Mouse (Mus musculus): ENCODE measurements around the gene Flt3l. TPM values are rescaled to one million over a fixed set of nuclear protein-coding genes. Genes with fewer than 3 reads are reported as not detected.
"Not testable (repeated sequence)": the region's sequence is repeated elsewhere in the genome, so short reads cannot be mapped to it uniquely, and the experiment has no call there.

Gene Flt3l
- polyA plus RNA-seq, 1 experiment from 2014 or later: 2.2 TPM

GRCm38 (mm10) chr7:45102940-45103585 is 33.2 kb downstream of the Flt3l start:
- ATAC-seq: no peak
- no peaks in the 10 kb centered on the region for H3K4me1 ChIP-seq (ENCODE audit: control insufficient read depth, insufficient read depth, low read length)
- 0 out of 2 replicates have a peak overlapping the region, but pooled peaks have one; percentile 7 for H3K4me2 ChIP-seq (ENCODE audit: low read length)
- H3K9me3 ChIP-seq (replicated peaks; ENCODE audit: control insufficient read depth, low read length, poor library complexity, severe bottlenecking): no peaks in the 10 kb centered on the region
- no peak overlapping the region for H3K9ac ChIP-seq (ENCODE audit: low read depth, low read length)
- H3K27me3 ChIP-seq (ENCODE audit: control insufficient read depth, insufficient read depth, low read depth, low read length): no peaks in the 10 kb centered on the region
- H3K27ac ChIP-seq (ENCODE audit: low read length): no peak overlapping the region
- H3K4me3 ChIP-seq (ENCODE audit: low read depth, low read length): no peak overlapping the region
- no peaks in the 10 kb centered on the region for H3K36me3 ChIP-seq (ENCODE audit: control insufficient read depth, insufficient read depth, low read length)
- WGBS: 84% methylated on average over 9 of the region's 9 CpGs

GRCm38 (mm10) chr7:45102441-45102840 is 33.8 kb downstream of the Flt3l start:
- 91% methylated on average over 11 of the region's 11 CpGs for WGBS
- no peaks in the 10 kb centered on the region for H3K27me3 ChIP-seq (ENCODE audit: control insufficient read depth, insufficient read depth, low read depth, low read length)
- ATAC-seq: no peak
- no peaks in the 10 kb centered on the region for H3K4me1 ChIP-seq (ENCODE audit: control insufficient read depth, insufficient read depth, low read length)
- H3K27ac ChIP-seq (ENCODE audit: low read length): no peak overlapping the region
- no peaks in the 10 kb centered on the region for H3K9me3 ChIP-seq (replicated peaks; ENCODE audit: control insufficient read depth, low read length, poor library complexity, severe bottlenecking)
- H3K4me3 ChIP-seq (ENCODE audit: low read depth, low read length): no peak overlapping the region
- no peak overlapping the region for H3K4me2 ChIP-seq (ENCODE audit: low read length)
- no peaks in the 10 kb centered on the region for H3K36me3 ChIP-seq (ENCODE audit: control insufficient read depth, insufficient read depth, low read length)
- H3K9ac ChIP-seq (ENCODE audit: low read depth, low read length): no peak overlapping the region

DNA sequence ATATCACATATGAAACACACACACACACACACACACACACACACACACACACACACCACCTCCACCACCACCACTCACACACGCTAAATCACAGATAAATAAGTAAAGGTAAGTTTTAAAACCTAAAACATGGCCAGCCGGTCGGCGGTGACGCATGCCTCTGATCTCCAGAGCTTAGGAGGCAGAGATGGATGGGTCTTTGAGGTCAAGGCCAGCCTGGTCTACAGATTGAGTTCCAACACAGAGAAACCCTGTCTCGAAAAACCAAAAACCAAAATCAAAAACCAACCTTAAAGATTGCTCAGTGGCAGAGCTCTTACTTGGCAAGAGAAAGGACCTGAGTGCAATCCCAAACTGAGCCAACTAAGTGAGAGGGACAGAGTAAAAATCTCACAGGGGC is 36.2 kb downstream of the Flt3l start:
- WGBS: 94% methylated on average over 6 of the region's 6 CpGs
- Histone ChIP-seq H3K27me3 (ENCODE audit: control insufficient read depth, insufficient read depth, low read depth, low read length) (no peaks in the 10 kb centered on the region), H3K4me2 (ENCODE audit: low read length) (no peak overlapping the region), H3K9me3 (replicated peaks; ENCODE audit: control insufficient read depth, low read length, poor library complexity, severe bottlenecking) (no peaks in the 10 kb centered on the region), H3K4me1 (ENCODE audit: control insufficient read depth, insufficient read depth, low read length) (no peaks in the 10 kb centered on the region), H3K27ac (ENCODE audit: low read length) (no peak overlapping the region), H3K4me3 (ENCODE audit: low read depth, low read length) (no peak overlapping the region), H3K36me3 (ENCODE audit: control insufficient read depth, insufficient read depth, low read length) (no peaks in the 10 kb centered on the region), H3K9ac (ENCODE audit: low read depth, low read length) (no peak overlapping the region)
- no peak for ATAC-seq

DNA sequence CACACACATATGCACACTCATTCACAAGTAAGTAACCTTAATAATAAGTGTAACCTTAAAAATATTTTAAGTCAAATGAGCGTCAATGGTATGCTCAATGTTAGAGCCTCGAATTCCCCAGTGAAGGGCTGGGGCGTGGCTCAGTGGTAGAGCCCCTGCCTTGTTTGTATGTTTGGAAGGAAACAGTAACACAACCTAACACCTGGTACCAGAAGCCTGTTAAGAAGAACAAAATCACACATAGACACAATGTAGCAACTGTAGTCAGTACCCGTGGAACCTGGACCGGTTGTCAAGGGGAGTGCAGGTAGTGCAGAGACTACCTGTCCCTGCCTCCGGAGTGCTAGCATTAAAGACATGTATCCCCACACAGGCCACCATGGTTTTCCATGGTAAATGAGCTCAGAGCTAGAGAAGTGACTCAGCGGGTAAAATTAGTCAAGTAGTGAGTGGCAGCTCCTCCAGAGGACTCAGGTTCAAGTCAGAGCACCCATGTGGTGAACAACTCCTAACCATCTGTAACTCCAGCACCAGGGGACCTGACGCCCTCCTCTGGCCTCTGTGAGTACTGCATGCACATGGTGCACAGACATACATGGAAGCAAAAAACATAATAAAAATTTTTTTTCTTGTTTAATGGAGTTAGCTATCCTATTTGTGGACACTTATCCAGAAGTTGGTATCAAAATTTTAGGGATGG is 37.5 kb downstream of the Flt3l start:
- Histone ChIP-seq H3K27me3 (ENCODE audit: control insufficient read depth, insufficient read depth, low read depth, low read length) (no peaks in the 10 kb centered on the region), H3K4me3 (ENCODE audit: low read depth, low read length) (no peak overlapping the region), H3K27ac (ENCODE audit: low read length) (no peak overlapping the region), H3K4me2 (ENCODE audit: low read length) (no peak overlapping the region), H3K36me3 (ENCODE audit: control insufficient read depth, insufficient read depth, low read length) (no peaks in the 10 kb centered on the region), H3K4me1 (ENCODE audit: control insufficient read depth, insufficient read depth, low read length) (no peaks in the 10 kb centered on the region), H3K9ac (ENCODE audit: low read depth, low read length) (no peak overlapping the region), H3K9me3 (replicated peaks; ENCODE audit: control insufficient read depth, low read length, poor library complexity, severe bottlenecking) (no peaks in the 10 kb centered on the region)
- 94% methylated on average over 8 of the region's 8 CpGs for WGBS
- ATAC-seq: no peak

GRCm38 (mm10) chr7:45097479-45097878 is 38.8 kb downstream of the Flt3l start:
- no peak for ATAC-seq
- H3K4me2 ChIP-seq (ENCODE audit: low read length): no peak overlapping the region
- no peaks in the 10 kb centered on the region for H3K36me3 ChIP-seq (ENCODE audit: control insufficient read depth, insufficient read depth, low read length)
- H3K27ac ChIP-seq (ENCODE audit: low read length): no peak overlapping the region
- H3K27me3 ChIP-seq (ENCODE audit: control insufficient read depth, insufficient read depth, low read depth, low read length): no peaks in the 10 kb centered on the region
- no peaks in the 10 kb centered on the region for H3K4me1 ChIP-seq (ENCODE audit: control insufficient read depth, insufficient read depth, low read length)
- H3K9ac ChIP-seq (ENCODE audit: low read depth, low read length): no peak overlapping the region
- 80% methylated on average over 6 of the region's 6 CpGs for WGBS
- no peak overlapping the region for H3K4me3 ChIP-seq (ENCODE audit: low read depth, low read length)
- H3K9me3 ChIP-seq (replicated peaks; ENCODE audit: control insufficient read depth, low read length, poor library complexity, severe bottlenecking): no peaks in the 10 kb centered on the region

- not testable (repeated sequence) for H3K27me3 ChIP-seq (ENCODE audit: control insufficient read depth, insufficient read depth, low read depth, low read length); H3K4me2 ChIP-seq (ENCODE audit: low read length); H3K36me3 ChIP-seq (ENCODE audit: control insufficient read depth, insufficient read depth, low read length); H3K4me3 ChIP-seq (ENCODE audit: low read depth, low read length); H3K27ac ChIP-seq (ENCODE audit: low read length); H3K9ac ChIP-seq (ENCODE audit: low read depth, low read length); H3K4me1 ChIP-seq (ENCODE audit: control insufficient read depth, insufficient read depth, low read length); ATAC-seq; H3K9me3 ChIP-seq (replicated peaks; ENCODE audit: control insufficient read depth, low read length, poor library complexity, severe bottlenecking)
- 92% methylated on average over 14 of the region's 14 CpGs for WGBS
These were observed 40.3 kb downstream of the Flt3l start for GRCm38 (mm10) chr7:45095965-45096364.

DNA sequence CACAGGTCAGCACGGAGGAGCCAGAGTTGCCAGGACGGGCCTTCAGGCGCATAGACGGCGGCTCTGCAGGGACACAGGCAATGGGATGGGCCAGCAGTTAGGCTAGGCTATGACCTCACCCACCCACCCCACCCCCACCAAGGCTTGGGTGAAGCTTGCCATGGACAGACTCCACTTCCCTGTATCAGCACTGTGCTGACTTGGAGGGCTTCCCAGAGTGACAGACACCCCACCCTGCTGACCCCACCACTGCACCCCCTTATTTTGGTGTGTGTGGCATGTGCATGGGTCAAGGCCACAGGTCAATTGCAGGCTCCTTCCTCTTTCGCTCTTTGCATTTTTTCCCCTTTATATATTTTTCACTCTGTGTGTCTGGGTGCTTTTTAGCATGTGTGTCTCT is 40.9 kb downstream of the Flt3l start:
- H3K9ac ChIP-seq (ENCODE audit: low read depth, low read length): no peak overlapping the region
- no peak for ATAC-seq
- H3K27ac ChIP-seq (ENCODE audit: low read length): no peak overlapping the region
- H3K4me1 ChIP-seq (ENCODE audit: control insufficient read depth, insufficient read depth, low read length): peaks cover 5% of the 10 kb centered on the region
- H3K9me3 ChIP-seq (replicated peaks; ENCODE audit: control insufficient read depth, low read length, poor library complexity, severe bottlenecking): no peaks in the 10 kb centered on the region
- no peak overlapping the region for H3K4me3 ChIP-seq (ENCODE audit: low read depth, low read length)
- H3K36me3 ChIP-seq (ENCODE audit: control insufficient read depth, insufficient read depth, low read length): no peaks in the 10 kb centered on the region
- H3K27me3 ChIP-seq (ENCODE audit: control insufficient read depth, insufficient read depth, low read depth, low read length): no peaks in the 10 kb centered on the region
- no peak overlapping the region for H3K4me2 ChIP-seq (ENCODE audit: low read length)
- WGBS: 71% methylated on average over 6 of the region's 6 CpGs

DNA sequence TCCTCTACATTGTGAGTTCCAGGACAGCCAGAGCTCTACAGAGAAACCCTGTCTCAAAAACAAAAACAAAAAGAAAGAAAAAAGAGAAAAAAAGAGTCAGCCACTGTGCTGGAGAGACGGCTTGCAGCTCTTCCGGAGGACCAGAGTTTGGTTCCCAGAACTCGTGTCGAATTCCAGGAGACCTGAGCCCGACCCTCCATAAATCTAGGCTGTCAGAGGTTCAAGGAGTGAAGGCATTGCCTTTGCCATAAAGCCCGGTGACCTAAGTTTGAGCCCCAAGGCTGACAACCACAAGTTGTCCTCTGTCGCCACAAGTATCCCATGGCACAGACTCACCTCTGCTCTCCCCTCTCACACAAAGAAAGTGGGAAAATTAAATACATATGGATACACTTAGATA is 42.1 kb downstream of the Flt3l start:
- 80% methylated on average over 7 of the region's 7 CpGs for WGBS
- no peak for ATAC-seq
- Histone ChIP-seq H3K4me3 (ENCODE audit: low read depth, low read length) (no peak overlapping the region), H3K9ac (ENCODE audit: low read depth, low read length) (no peak overlapping the region), H3K36me3 (ENCODE audit: control insufficient read depth, insufficient read depth, low read length) (no peaks in the 10 kb centered on the region), H3K27me3 (ENCODE audit: control insufficient read depth, insufficient read depth, low read depth, low read length) (no peaks in the 10 kb centered on the region), H3K4me1 (ENCODE audit: control insufficient read depth, insufficient read depth, low read length) (peaks cover 5% of the 10 kb centered on the region), H3K27ac (ENCODE audit: low read length) (no peak overlapping the region), H3K4me2 (ENCODE audit: low read length) (no peak overlapping the region), H3K9me3 (replicated peaks; ENCODE audit: control insufficient read depth, low read length, poor library complexity, severe bottlenecking) (no peaks in the 10 kb centered on the region)

DNA sequence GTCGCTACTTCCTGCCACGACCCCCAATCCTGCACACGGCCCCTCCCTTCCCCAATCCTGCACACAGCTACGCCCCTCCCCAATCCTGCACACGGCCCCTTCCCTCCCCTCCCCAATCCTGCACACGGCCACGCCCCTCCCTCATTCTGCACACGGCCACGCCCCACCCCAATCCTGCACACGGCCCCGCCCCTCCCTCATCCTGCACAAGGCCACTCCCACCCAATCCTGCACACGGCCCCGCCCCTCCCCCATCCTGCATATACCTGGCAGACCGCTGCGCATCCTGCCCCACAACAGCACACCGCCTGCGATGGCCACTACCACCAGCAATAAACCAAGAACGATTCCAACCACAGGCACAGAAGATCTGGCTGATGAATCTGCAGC is 42.7 kb downstream of the Flt3l start:
- Histone ChIP-seq H3K9me3 (replicated peaks; ENCODE audit: control insufficient read depth, low read length, poor library complexity, severe bottlenecking) (no peaks in the 10 kb centered on the region), H3K4me2 (ENCODE audit: low read length) (no peak overlapping the region), H3K27ac (ENCODE audit: low read length) (no peak overlapping the region), H3K4me3 (ENCODE audit: low read depth, low read length) (no peak overlapping the region), H3K27me3 (ENCODE audit: control insufficient read depth, insufficient read depth, low read depth, low read length) (no peaks in the 10 kb centered on the region), H3K9ac (ENCODE audit: low read depth, low read length) (no peak overlapping the region), H3K4me1 (ENCODE audit: control insufficient read depth, insufficient read depth, low read length) (peaks cover 5% of the 10 kb centered on the region), H3K36me3 (ENCODE audit: control insufficient read depth, insufficient read depth, low read length) (no peaks in the 10 kb centered on the region)
- 32% methylated on average over 14 of the region's 18 CpGs for WGBS
- no peak for ATAC-seq

Data from midbrain, embryonic 16.5 days (tissue).